Mouse (Mus musculus): Measurements from ENCODE around the gene Sh2b2. TPM values are rescaled to one million over a fixed set of nuclear protein-coding genes. Genes with fewer than 3 reads are reported as not detected.

Sh2b2 gene
- not detected for polyA plus RNA-seq (2014; fragmentation: Illumina TruSeq; extraction: RNeasy Lipid Tissue Mini Kit (QIAGEN cat#74804); ENCODE audit: low read depth, low replicate concordance)

DNA sequence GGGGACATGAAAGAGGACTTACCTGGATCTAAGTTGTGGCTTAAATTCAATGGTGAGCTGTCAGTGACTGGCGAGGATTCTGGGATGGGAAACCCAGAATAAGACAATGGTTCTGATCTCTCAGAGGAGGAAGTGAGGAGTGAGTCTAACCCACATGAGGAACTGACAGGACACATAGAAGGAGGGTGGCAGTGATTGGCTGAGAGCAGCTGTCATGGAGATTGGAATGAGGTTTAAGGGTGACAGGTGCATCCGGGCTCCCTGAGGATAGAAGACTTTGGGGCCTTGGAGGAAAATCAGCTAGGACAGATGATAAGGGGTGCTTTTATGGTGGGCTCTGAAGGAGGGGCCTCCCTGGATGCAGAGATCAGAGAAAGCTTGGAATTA lies at the start of gene Sh2b2:
Sh2b2 (minus strand) TSS at position 105 of the 387 bp plus-strand sequence.

GRCm38 (mm10) chr5:136198474-136199391 lies 47.6 kb downstream of the Sh2b2 start, which contains the start of gene Prkrip1:
TSS of gene Prkrip1 (minus strand) at chr5:136198963.

DNA sequence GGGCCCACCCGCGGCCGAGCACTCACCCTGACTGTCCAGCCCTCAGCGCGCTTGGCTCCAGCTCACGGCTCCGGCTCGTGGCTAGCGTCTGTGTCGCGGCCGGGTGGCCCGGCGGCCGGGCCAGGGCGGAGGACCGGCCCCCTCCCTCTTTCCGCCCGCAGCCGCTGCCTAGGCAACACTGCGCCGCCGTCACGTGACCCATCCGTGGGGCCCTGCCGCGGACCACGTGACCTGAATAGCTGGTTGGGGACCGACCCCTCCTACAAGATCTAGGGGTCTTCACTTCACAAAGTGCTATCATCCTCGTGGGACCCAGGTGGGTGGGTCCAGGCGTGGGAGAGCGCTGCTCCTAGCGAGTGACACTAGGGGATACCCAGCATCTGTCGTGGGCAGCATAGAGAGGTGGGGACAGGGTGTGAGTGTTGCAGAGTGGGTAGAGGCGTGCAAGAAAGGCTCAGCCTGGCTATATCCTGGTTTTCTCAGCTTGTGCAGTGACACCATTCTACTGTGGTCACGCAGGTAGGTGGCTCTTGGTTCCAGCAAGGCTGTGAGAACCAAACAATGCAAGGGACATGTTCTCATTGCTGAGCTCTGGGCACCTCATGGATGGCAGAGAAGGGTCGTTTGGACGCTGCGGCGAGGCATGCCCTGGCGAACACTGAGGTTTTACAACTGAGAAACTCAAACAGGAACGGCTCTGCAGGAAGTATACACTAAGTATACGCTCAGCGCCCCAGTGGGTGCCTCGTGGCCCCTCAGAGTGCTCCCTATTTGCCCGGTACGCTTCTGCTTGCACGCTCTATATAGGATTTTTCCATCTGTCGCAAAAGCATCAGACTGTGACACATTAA lies 75.6 kb downstream of the Sh2b2 start, which contains the start of gene Orai2:
Orai2 (minus strand) TSS at position 202 of the 851 bp plus-strand sequence.

Other genes with a start within 250 kb of the Sh2b2 start
- 0.40 TPM for gene Upk3b, start 208.1 kb downstream of the Sh2b2 start, polyA plus RNA-seq (2014; fragmentation: Illumina TruSeq; extraction: RNeasy Lipid Tissue Mini Kit (QIAGEN cat#74804); ENCODE audit: low read depth, low replicate concordance)
- not detected for gene Upk3bl, start 192.1 kb downstream of the Sh2b2 start, polyA plus RNA-seq (2014; fragmentation: Illumina TruSeq; extraction: RNeasy Lipid Tissue Mini Kit (QIAGEN cat#74804); ENCODE audit: low read depth, low replicate concordance)
- 0.48 TPM for gene Rasa4, start 162.6 kb downstream of the Sh2b2 start, polyA plus RNA-seq (2014; fragmentation: Illumina TruSeq; extraction: RNeasy Lipid Tissue Mini Kit (QIAGEN cat#74804); ENCODE audit: low read depth, low replicate concordance)
- gene Polr2j, start 129.9 kb downstream of the Sh2b2 start, polyA plus RNA-seq (2014; fragmentation: Illumina TruSeq; extraction: RNeasy Lipid Tissue Mini Kit (QIAGEN cat#74804); ENCODE audit: low read depth, low replicate concordance): 6.9 TPM
- gene Lrwd1, start 110.5 kb downstream of the Sh2b2 start, polyA plus RNA-seq (2014; fragmentation: Illumina TruSeq; extraction: RNeasy Lipid Tissue Mini Kit (QIAGEN cat#74804); ENCODE audit: low read depth, low replicate concordance): 0.56 TPM
- 0.37 TPM for gene Alkbh4, start 110.4 kb downstream of the Sh2b2 start, polyA plus RNA-seq (2014; fragmentation: Illumina TruSeq; extraction: RNeasy Lipid Tissue Mini Kit (QIAGEN cat#74804); ENCODE audit: low read depth, low replicate concordance)
- gene Orai2, start 75.8 kb downstream of the Sh2b2 start, polyA plus RNA-seq (2014; fragmentation: Illumina TruSeq; extraction: RNeasy Lipid Tissue Mini Kit (QIAGEN cat#74804); ENCODE audit: low read depth, low replicate concordance): 0.24 TPM
- 9.5 TPM for gene Prkrip1, start 47.6 kb downstream of the Sh2b2 start, polyA plus RNA-seq (2014; fragmentation: Illumina TruSeq; extraction: RNeasy Lipid Tissue Mini Kit (QIAGEN cat#74804); ENCODE audit: low read depth, low replicate concordance)

Measured in liver, adult 10 weeks (tissue).